Mouse (Mus musculus): ENCODE results near the gene Gnaz. TPM values are rescaled to one million over a fixed set of nuclear protein-coding genes. Genes with fewer than 3 reads are reported as not detected.

Gnaz gene
- polyA plus RNA-seq, 1 experiment from 2014 or later, result 6.0 TPM

- H3K27ac ChIP-seq (ENCODE audit: low read depth, low read length), result no peak overlapping the region
- peak; percentile 25; the same call in 1 of the 2 replicates for ATAC-seq (ENCODE audit: low FRiP score, low TSS enrichment)
Observed at GRCm38 (mm10) chr10:75006889-75007662, 40.1 kb downstream of the Gnaz start.

GRCm38 (mm10) chr10:75010704-75011103 is 43.7 kb downstream of the Gnaz start:
- 0 out of 2 replicates have a peak, but pooled peaks cover 2% of the 10 kb centered on the region for H3K4me1 ChIP-seq (ENCODE audit: control insufficient read depth, insufficient read depth, low read length)
- no peaks in the 10 kb centered on the region for H3K36me3 ChIP-seq (ENCODE audit: control insufficient read depth, insufficient read depth, low read length)
- H3K4me2 ChIP-seq (replicated peaks; ENCODE audit: low read depth, low read length), result no peak overlapping the region
- no peak overlapping the region for H3K27ac ChIP-seq (ENCODE audit: low read depth, low read length)
- WGBS, result 94% methylated on average over 15 of the region's 15 CpGs
- H3K4me3 ChIP-seq (ENCODE audit: low read length), result no peak overlapping the region
- no peak overlapping the region for H3K9ac ChIP-seq (ENCODE audit: low read depth, low read length)
- H3K9me3 ChIP-seq (ENCODE audit: control insufficient read depth, low read length), result no peaks in the 10 kb centered on the region
- H3K27me3 ChIP-seq (ENCODE audit: control insufficient read depth, insufficient read depth, low read length), result no peaks in the 10 kb centered on the region
- no peak for ATAC-seq (ENCODE audit: low FRiP score, low TSS enrichment)

More at GRCm38 (mm10) chr10:75006889-75007662, 40.1 kb downstream of the Gnaz start:
- WGBS, result 28% methylated on average over 8 of the region's 8 CpGs
- Histone ChIP-seq H3K27me3 (ENCODE audit: control insufficient read depth, insufficient read depth, low read length) (no peaks in the 10 kb centered on the region), H3K36me3 (ENCODE audit: control insufficient read depth, insufficient read depth, low read length) (no peaks in the 10 kb centered on the region), H3K9me3 (ENCODE audit: control insufficient read depth, low read length) (no peaks in the 10 kb centered on the region), H3K4me3 (ENCODE audit: low read length) (no peak overlapping the region), H3K9ac (ENCODE audit: low read depth, low read length) (no peak overlapping the region), H3K4me2 (replicated peaks; ENCODE audit: low read depth, low read length) (no peak overlapping the region), H3K4me1 (ENCODE audit: control insufficient read depth, insufficient read depth, low read length) (0 out of 2 replicates have a peak, but pooled peaks cover 2% of the 10 kb centered on the region)

- H3K4me3 ChIP-seq (ENCODE audit: low read length), result no peak overlapping the region
- H3K27me3 ChIP-seq (ENCODE audit: control insufficient read depth, insufficient read depth, low read length), result no peaks in the 10 kb centered on the region
- H3K4me2 ChIP-seq (replicated peaks; ENCODE audit: low read depth, low read length), result no peak overlapping the region
- no peaks in the 10 kb centered on the region for H3K4me1 ChIP-seq (ENCODE audit: control insufficient read depth, insufficient read depth, low read length)
- no peak overlapping the region for H3K27ac ChIP-seq (ENCODE audit: low read depth, low read length)
- no peak overlapping the region for H3K9ac ChIP-seq (ENCODE audit: low read depth, low read length)
- ATAC-seq (ENCODE audit: low FRiP score, low TSS enrichment), result peak; percentile 22; the same call in 1 of the 2 replicates
- WGBS, result 67% methylated on average over 14 of the region's 14 CpGs
- no peaks in the 10 kb centered on the region for H3K36me3 ChIP-seq (ENCODE audit: control insufficient read depth, insufficient read depth, low read length)
- no peaks in the 10 kb centered on the region for H3K9me3 ChIP-seq (ENCODE audit: control insufficient read depth, low read length)
Observed at GRCm38 (mm10) chr10:75015465-75015864, 48.5 kb downstream of the Gnaz start.

- Histone ChIP-seq H3K4me3 (ENCODE audit: low read length) (no peak overlapping the region), H3K36me3 (ENCODE audit: control insufficient read depth, insufficient read depth, low read length) (no peaks in the 10 kb centered on the region), H3K9ac (ENCODE audit: low read depth, low read length) (no peak overlapping the region), H3K27ac (ENCODE audit: low read depth, low read length) (no peak overlapping the region), H3K9me3 (ENCODE audit: control insufficient read depth, low read length) (no peaks in the 10 kb centered on the region), H3K27me3 (ENCODE audit: control insufficient read depth, insufficient read depth, low read length) (no peaks in the 10 kb centered on the region), H3K4me2 (replicated peaks; ENCODE audit: low read depth, low read length) (no peak overlapping the region), H3K4me1 (ENCODE audit: control insufficient read depth, insufficient read depth, low read length) (no peaks in the 10 kb centered on the region)
- no peak for ATAC-seq (ENCODE audit: low FRiP score, low TSS enrichment)
- WGBS, result 79% methylated on average over 4 of the region's 4 CpGs
Observed at GRCm38 (mm10) chr10:75016481-75016880, 49.5 kb downstream of the Gnaz start.

GRCm38 (mm10) chr10:75020271-75020670 is 53.3 kb downstream of the Gnaz start:
- no peak for ATAC-seq (ENCODE audit: low FRiP score, low TSS enrichment)
- 22% methylated on average over 2 of the region's 2 CpGs for WGBS
- no peaks in the 10 kb centered on the region for H3K9me3 ChIP-seq (ENCODE audit: control insufficient read depth, low read length)
- H3K4me1 ChIP-seq (ENCODE audit: control insufficient read depth, insufficient read depth, low read length), result no peaks in the 10 kb centered on the region
- H3K27ac ChIP-seq (ENCODE audit: low read depth, low read length), result no peak overlapping the region
- H3K9ac ChIP-seq (ENCODE audit: low read depth, low read length), result no peak overlapping the region
- H3K4me2 ChIP-seq (replicated peaks; ENCODE audit: low read depth, low read length), result no peak overlapping the region
- H3K36me3 ChIP-seq (ENCODE audit: control insufficient read depth, insufficient read depth, low read length), result no peaks in the 10 kb centered on the region
- H3K27me3 ChIP-seq (ENCODE audit: control insufficient read depth, insufficient read depth, low read length), result 0 out of 2 replicates have a peak, but pooled peaks cover 3% of the 10 kb centered on the region
- no peak overlapping the region for H3K4me3 ChIP-seq (ENCODE audit: low read length)

- H3K9me3 ChIP-seq (ENCODE audit: control insufficient read depth, low read length), result no peaks in the 10 kb centered on the region
- 0 out of 2 replicates have a peak, but pooled peaks have one; percentile 35 for ATAC-seq (ENCODE audit: low FRiP score, low TSS enrichment)
- H3K4me1 ChIP-seq (ENCODE audit: control insufficient read depth, insufficient read depth, low read length), result no peaks in the 10 kb centered on the region
- H3K27ac ChIP-seq (ENCODE audit: low read depth, low read length), result no peak overlapping the region
- 0 out of 2 replicates have a peak, but pooled peaks cover 3% of the 10 kb centered on the region for H3K27me3 ChIP-seq (ENCODE audit: control insufficient read depth, insufficient read depth, low read length)
- H3K4me2 ChIP-seq (replicated peaks; ENCODE audit: low read depth, low read length), result no peak overlapping the region
- WGBS, result 13% methylated on average over 6 of the region's 6 CpGs
- H3K9ac ChIP-seq (ENCODE audit: low read depth, low read length), result no peak overlapping the region
- no peaks in the 10 kb centered on the region for H3K36me3 ChIP-seq (ENCODE audit: control insufficient read depth, insufficient read depth, low read length)
- no peak overlapping the region for H3K4me3 ChIP-seq (ENCODE audit: low read length)
Observed at GRCm38 (mm10) chr10:75021138-75021537, 54.2 kb downstream of the Gnaz start.

- Histone ChIP-seq H3K4me3 (ENCODE audit: low read length) (no peak overlapping the region), H3K27me3 (ENCODE audit: control insufficient read depth, insufficient read depth, low read length) (0 out of 2 replicates have a peak, but pooled peaks cover 3% of the 10 kb centered on the region), H3K4me1 (ENCODE audit: control insufficient read depth, insufficient read depth, low read length) (no peaks in the 10 kb centered on the region), H3K9me3 (ENCODE audit: control insufficient read depth, low read length) (no peaks in the 10 kb centered on the region), H3K4me2 (replicated peaks; ENCODE audit: low read depth, low read length) (no peak overlapping the region), H3K36me3 (ENCODE audit: control insufficient read depth, insufficient read depth, low read length) (no peaks in the 10 kb centered on the region), H3K9ac (ENCODE audit: low read depth, low read length) (no peak overlapping the region), H3K27ac (ENCODE audit: low read depth, low read length) (no peak overlapping the region)
- 75% methylated on average over 8 of the region's 8 CpGs for WGBS
- no peak for ATAC-seq (ENCODE audit: low FRiP score, low TSS enrichment)
Observed at GRCm38 (mm10) chr10:75026491-75026890, 59.5 kb downstream of the Gnaz start.

- H3K4me1 ChIP-seq (ENCODE audit: control insufficient read depth, insufficient read depth, low read length), result 0 out of 2 replicates have a peak, but pooled peaks cover 8% of the 10 kb centered on the region
- no peak overlapping the region for H3K9ac ChIP-seq (ENCODE audit: low read depth, low read length)
- H3K9me3 ChIP-seq (ENCODE audit: control insufficient read depth, low read length), result no peaks in the 10 kb centered on the region
- H3K36me3 ChIP-seq (ENCODE audit: control insufficient read depth, insufficient read depth, low read length), result no peaks in the 10 kb centered on the region
- 92% methylated on average over 8 of the region's 8 CpGs for WGBS
- H3K27me3 ChIP-seq (ENCODE audit: control insufficient read depth, insufficient read depth, low read length), result no peaks in the 10 kb centered on the region
- H3K4me2 ChIP-seq (replicated peaks; ENCODE audit: low read depth, low read length), result no peak overlapping the region
- no peak for ATAC-seq (ENCODE audit: low FRiP score, low TSS enrichment)
- H3K4me3 ChIP-seq (ENCODE audit: low read length), result no peak overlapping the region
- no peak overlapping the region for H3K27ac ChIP-seq (ENCODE audit: low read depth, low read length)
Observed at GRCm38 (mm10) chr10:75028743-75029142, 61.8 kb downstream of the Gnaz start.

- Histone ChIP-seq H3K9me3 (ENCODE audit: control insufficient read depth, low read length) (no peaks in the 10 kb centered on the region), H3K4me2 (replicated peaks; ENCODE audit: low read depth, low read length) (no peak overlapping the region), H3K27ac (ENCODE audit: low read depth, low read length) (no peak overlapping the region), H3K4me3 (ENCODE audit: low read length) (no peak overlapping the region), H3K36me3 (ENCODE audit: control insufficient read depth, insufficient read depth, low read length) (no peaks in the 10 kb centered on the region), H3K4me1 (ENCODE audit: control insufficient read depth, insufficient read depth, low read length) (0 out of 2 replicates have a peak, but pooled peaks cover 8% of the 10 kb centered on the region), H3K27me3 (ENCODE audit: control insufficient read depth, insufficient read depth, low read length) (no peaks in the 10 kb centered on the region), H3K9ac (ENCODE audit: low read depth, low read length) (no peak overlapping the region)
- WGBS, result 94% methylated on average over 3 of the region's 3 CpGs
- no peak for ATAC-seq (ENCODE audit: low FRiP score, low TSS enrichment)
Observed at GRCm38 (mm10) chr10:75029677-75030076, 62.7 kb downstream of the Gnaz start.
